Mouse (Mus musculus): ENCODE measurements around the gene Slc9c1. TPM values are rescaled to one million over a fixed set of nuclear protein-coding genes. Genes with fewer than 3 reads are reported as not detected.

Slc9c1 gene
- polyA plus RNA-seq, 1 experiment, result not detected

GRCm38 (mm10) chr16:45572307-45572706 is 37.2 kb downstream of the Slc9c1 start:
- Histone ChIP-seq H3K4me3 (ENCODE audit: insufficient read depth, low read length) (no peak overlapping the region), H3K27ac (ENCODE audit: insufficient read depth, low read length) (no peak overlapping the region), H3K4me1 (ENCODE audit: control insufficient read depth, insufficient read depth, low read length) (no peaks in the 10 kb centered on the region)
- no peak for TF ChIP-seq CTCF (IDR thresholded peaks at IDR 0.05; ENCODE audit: extremely low read depth, insufficient read depth, low read length)
- no peak for TF ChIP-seq POLR2A (IDR thresholded peaks at IDR 0.05; ENCODE audit: extremely low read depth, insufficient read depth, low read length)

- Histone ChIP-seq H3K27ac (ENCODE audit: insufficient read depth, low read length) (no peak overlapping the region), H3K4me1 (ENCODE audit: control insufficient read depth, insufficient read depth, low read length) (no peaks in the 10 kb centered on the region), H3K4me3 (ENCODE audit: insufficient read depth, low read length) (no peak overlapping the region)
- TF ChIP-seq CTCF (IDR thresholded peaks at IDR 0.05; ENCODE audit: extremely low read depth, insufficient read depth, low read length) (no peak), POLR2A (IDR thresholded peaks at IDR 0.05; ENCODE audit: extremely low read depth, insufficient read depth, low read length) (no peak)
These were observed 44.8 kb downstream of the Slc9c1 start for GRCm38 (mm10) chr16:45579883-45580282.

GRCm38 (mm10) chr16:45582512-45582911 is 47.4 kb downstream of the Slc9c1 start:
- H3K4me1 ChIP-seq (ENCODE audit: control insufficient read depth, insufficient read depth, low read length), result no peaks in the 10 kb centered on the region
- no peak overlapping the region for H3K27ac ChIP-seq (ENCODE audit: insufficient read depth, low read length)
- H3K4me3 ChIP-seq (ENCODE audit: insufficient read depth, low read length), result no peak overlapping the region
- TF ChIP-seq POLR2A (IDR thresholded peaks at IDR 0.05; ENCODE audit: extremely low read depth, insufficient read depth, low read length), result no peak
- peak; percentile 45; the same call in 1 of the 2 replicates for TF ChIP-seq CTCF (IDR thresholded peaks at IDR 0.05; ENCODE audit: extremely low read depth, insufficient read depth, low read length)

- TF ChIP-seq CTCF (IDR thresholded peaks at IDR 0.05; ENCODE audit: extremely low read depth, insufficient read depth, low read length), result no peak
- TF ChIP-seq POLR2A (IDR thresholded peaks at IDR 0.05; ENCODE audit: extremely low read depth, insufficient read depth, low read length), result no peak
- no peak overlapping the region for H3K4me3 ChIP-seq (ENCODE audit: insufficient read depth, low read length)
- H3K4me1 ChIP-seq (ENCODE audit: control insufficient read depth, insufficient read depth, low read length), result no peaks in the 10 kb centered on the region
- no peak overlapping the region for H3K27ac ChIP-seq (ENCODE audit: insufficient read depth, low read length)
These were observed 58.5 kb downstream of the Slc9c1 start for GRCm38 (mm10) chr16:45593656-45594055.

GRCm38 (mm10) chr16:45595494-45595893 is 60.4 kb downstream of the Slc9c1 start:
- Histone ChIP-seq H3K27ac (ENCODE audit: insufficient read depth, low read length) (no peak overlapping the region), H3K4me3 (ENCODE audit: insufficient read depth, low read length) (no peak overlapping the region), H3K4me1 (ENCODE audit: control insufficient read depth, insufficient read depth, low read length) (no peaks in the 10 kb centered on the region; the same call in 1 of the 2 replicates)
- no peak for TF ChIP-seq CTCF (IDR thresholded peaks at IDR 0.05; ENCODE audit: extremely low read depth, insufficient read depth, low read length)
- no peak for TF ChIP-seq POLR2A (IDR thresholded peaks at IDR 0.05; ENCODE audit: extremely low read depth, insufficient read depth, low read length)

GRCm38 (mm10) chr16:45608481-45608954 is 73.4 kb downstream of the Slc9c1 start:
- Histone ChIP-seq H3K4me3 (ENCODE audit: insufficient read depth, low read length) (no peak overlapping the region), H3K4me1 (ENCODE audit: control insufficient read depth, insufficient read depth, low read length) (no peaks in the 10 kb centered on the region), H3K27ac (ENCODE audit: insufficient read depth, low read length) (no peak overlapping the region)
- TF ChIP-seq CTCF (IDR thresholded peaks at IDR 0.05; ENCODE audit: extremely low read depth, insufficient read depth, low read length), result peak; percentile 55
- TF ChIP-seq POLR2A (IDR thresholded peaks at IDR 0.05; ENCODE audit: extremely low read depth, insufficient read depth, low read length), result no peak

GRCm38 (mm10) chr16:45609300-45609699 is 74.2 kb downstream of the Slc9c1 start:
- Histone ChIP-seq H3K27ac (ENCODE audit: insufficient read depth, low read length) (no peak overlapping the region), H3K4me1 (ENCODE audit: control insufficient read depth, insufficient read depth, low read length) (no peaks in the 10 kb centered on the region), H3K4me3 (ENCODE audit: insufficient read depth, low read length) (no peak overlapping the region)
- TF ChIP-seq CTCF (IDR thresholded peaks at IDR 0.05; ENCODE audit: extremely low read depth, insufficient read depth, low read length) (peak; percentile 36; the same call in 1 of the 2 replicates), POLR2A (IDR thresholded peaks at IDR 0.05; ENCODE audit: extremely low read depth, insufficient read depth, low read length) (no peak)

GRCm38 (mm10) chr16:45610267-45610666 is 75.2 kb downstream of the Slc9c1 start, which contains the start of gene Gcsam:
Gcsam (plus strand) TSS chr16:45610380.
- H3K27ac ChIP-seq (ENCODE audit: insufficient read depth, low read length), result no peak within 1 kb of the TSS
- no peak for TF ChIP-seq CTCF (IDR thresholded peaks at IDR 0.05; ENCODE audit: extremely low read depth, insufficient read depth, low read length)
- no peak for TF ChIP-seq POLR2A (IDR thresholded peaks at IDR 0.05; ENCODE audit: extremely low read depth, insufficient read depth, low read length)

GRCm38 (mm10) chr16:45613247-45613646 is 78.1 kb downstream of the Slc9c1 start:
- H3K4me1 ChIP-seq (ENCODE audit: control insufficient read depth, insufficient read depth, low read length), result no peaks in the 10 kb centered on the region
- no peak overlapping the region for H3K27ac ChIP-seq (ENCODE audit: insufficient read depth, low read length)
- TF ChIP-seq CTCF (IDR thresholded peaks at IDR 0.05; ENCODE audit: extremely low read depth, insufficient read depth, low read length) (no peak), POLR2A (IDR thresholded peaks at IDR 0.05; ENCODE audit: extremely low read depth, insufficient read depth, low read length) (no peak)

More at GRCm38 (mm10) chr16:45610267-45610666, 75.2 kb downstream of the Slc9c1 start, which contains the start of gene Gcsam:
- H3K4me3 ChIP-seq (ENCODE audit: insufficient read depth, low read length), result no peak within 1 kb of the TSS
- no peaks in the 10 kb centered on the region for H3K4me1 ChIP-seq (ENCODE audit: control insufficient read depth, insufficient read depth, low read length)

GRCm38 (mm10) chr16:45615944-45616343 is 80.8 kb downstream of the Slc9c1 start:
- no peaks in the 10 kb centered on the region for H3K4me1 ChIP-seq (ENCODE audit: control insufficient read depth, insufficient read depth, low read length)
- H3K4me3 ChIP-seq (ENCODE audit: insufficient read depth, low read length), result no peak overlapping the region
- H3K27ac ChIP-seq (ENCODE audit: insufficient read depth, low read length), result no peak overlapping the region
- TF ChIP-seq CTCF (IDR thresholded peaks at IDR 0.05; ENCODE audit: extremely low read depth, insufficient read depth, low read length) (no peak), POLR2A (IDR thresholded peaks at IDR 0.05; ENCODE audit: extremely low read depth, insufficient read depth, low read length) (no peak)

More at GRCm38 (mm10) chr16:45613247-45613646, 78.1 kb downstream of the Slc9c1 start:
- H3K4me3 ChIP-seq (ENCODE audit: insufficient read depth, low read length), result no peak overlapping the region

All from cortical plate, adult 2 months (tissue).